Mouse (Mus musculus) midbrain, embryonic 10.5 days (tissue): ENCODE results near the gene Rhot1. TPM values are rescaled to one million over a fixed set of nuclear protein-coding genes. Genes with fewer than 3 reads are reported as not detected.

ENCODE experiments used
- DNase-seq: peaks from one replicate; pipeline ENCODE4 v3.0.0-alpha.2; 2017; ENCODE audit warnings: low spot score
- H3K27ac ChIP-seq: fragments of 300-500 bp; sonication (generic); replicated peaks from 2 replicates; pipeline ENCODE4 v1.5.1; 2016; ENCODE audit warnings: mild to moderate bottlenecking
- H3K27me3 ChIP-seq: fragments of 300-500 bp; sonication (generic); 2 replicates; pipeline ENCODE4 v1.6.1; 2016; ENCODE audit warnings: low read depth, mild to moderate bottlenecking; ENCODE audit not compliant: poor library complexity, severe bottlenecking
- H3K36me3 ChIP-seq: fragments of 300-500 bp; sonication (generic); 2 replicates; pipeline ENCODE4 v1.6.1; 2016; ENCODE audit warnings: mild to moderate bottlenecking, moderate library complexity
- H3K4me1 ChIP-seq: fragments of 300-500 bp; sonication (generic); 2 replicates; pipeline ENCODE4 v1.6.1; 2016
- H3K4me3 ChIP-seq: fragments of 300-500 bp; sonication (generic); 2 replicates; pipeline ENCODE4 v1.5.1; 2016; ENCODE audit warnings: mild to moderate bottlenecking, moderate library complexity
- H3K9me3 ChIP-seq: fragments of 300-500 bp; sonication (generic); replicated peaks from 2 replicates; pipeline ENCODE4 v1.6.1; 2016; ENCODE audit warnings: mild to moderate bottlenecking
- WGBS: fragments of 180-500 bp; shearing (Covaris S2); methylation state at CpG from one replicate; pipeline ENCODE4 v1.1.7; 2016; 5-methylcytosine and 5-hydroxymethylcytosine counted together
- polyA plus RNA-seq: library from polyadenylated mRNA; unstranded; fragments of >200 nt; fragmentation: Nextera tagmentation; extraction: Ambion mirVana; gene quantifications from 2 replicates; pipeline ENCODE4 v1.2.1, GENCODE M21; 2016

Gene Rhot1
- polyA plus RNA-seq, 1 experiment from 2014 or later, result 56.2 TPM

GRCm38 (mm10) chr11:80271096-80271495 is 62.3 kb downstream of the Rhot1 start:
- H3K9me3 ChIP-seq, result no peaks in the 10 kb centered on the region; the same call in 1 of the 2 replicates
- H3K4me3 ChIP-seq, result no peak overlapping the region
- peaks cover 26% of the 10 kb centered on the region for H3K36me3 ChIP-seq
- no peak for DNase-seq
- no peaks in the 10 kb centered on the region for H3K27me3 ChIP-seq
- H3K27ac ChIP-seq, result no peak overlapping the region
- 94% methylated on average over 5 of the region's 5 CpGs for WGBS
- no peaks in the 10 kb centered on the region for H3K4me1 ChIP-seq

GRCm38 (mm10) chr11:80275011-80275410 is 66.2 kb downstream of the Rhot1 start:
- H3K4me1 ChIP-seq, result no peaks in the 10 kb centered on the region; the same call in 1 of the 2 replicates
- H3K27ac ChIP-seq, result no peak overlapping the region
- no peak for DNase-seq
- WGBS, result 69% methylated on average over 3 of the region's 3 CpGs
- no peaks in the 10 kb centered on the region; the same call in 1 of the 2 replicates for H3K9me3 ChIP-seq
- H3K27me3 ChIP-seq, result no peaks in the 10 kb centered on the region
- H3K36me3 ChIP-seq, result no peaks in the 10 kb centered on the region
- H3K4me3 ChIP-seq, result no peak overlapping the region

- no peak overlapping the region for H3K4me3 ChIP-seq
- H3K27me3 ChIP-seq, result no peaks in the 10 kb centered on the region
- H3K4me1 ChIP-seq, result no peaks in the 10 kb centered on the region; the same call in 1 of the 2 replicates
- no peaks in the 10 kb centered on the region for H3K36me3 ChIP-seq
- no peak for DNase-seq
- H3K9me3 ChIP-seq, result no peaks in the 10 kb centered on the region; the same call in 1 of the 2 replicates
- no peak overlapping the region for H3K27ac ChIP-seq
- WGBS, result 86% methylated on average over 2 of the region's 2 CpGs
Observed at GRCm38 (mm10) chr11:80278054-80278453, 69.2 kb downstream of the Rhot1 start.

- H3K4me1 ChIP-seq, result no peaks in the 10 kb centered on the region; the same call in 1 of the 2 replicates
- H3K27ac ChIP-seq, result no peak overlapping the region
- DNase-seq, result no peak
- no peaks in the 10 kb centered on the region for H3K9me3 ChIP-seq
- WGBS, result 80% methylated on average over 3 of the region's 3 CpGs
- no peak overlapping the region for H3K4me3 ChIP-seq
- H3K36me3 ChIP-seq, result no peaks in the 10 kb centered on the region
- H3K27me3 ChIP-seq, result 0 out of 2 replicates have a peak, but pooled peaks cover 6% of the 10 kb centered on the region
Observed at GRCm38 (mm10) chr11:80283786-80284185, 75.0 kb downstream of the Rhot1 start.

- no peak for DNase-seq
- Histone ChIP-seq H3K4me1 (peaks cover 4% of the 10 kb centered on the region), H3K4me3 (no peak overlapping the region), H3K27me3 (0 out of 2 replicates have a peak, but pooled peaks cover 9% of the 10 kb centered on the region), H3K36me3 (no peaks in the 10 kb centered on the region), H3K27ac (no peak overlapping the region), H3K9me3 (no peaks in the 10 kb centered on the region)
- 58% methylated on average over 6 of the region's 6 CpGs for WGBS
Observed at GRCm38 (mm10) chr11:80284641-80285040, 75.8 kb downstream of the Rhot1 start.

- H3K4me3 ChIP-seq, result no peak overlapping the region
- no peaks in the 10 kb centered on the region for H3K36me3 ChIP-seq
- peaks cover 14% of the 10 kb centered on the region for H3K4me1 ChIP-seq
- 23% methylated on average over 5 of the region's 5 CpGs for WGBS
- H3K9me3 ChIP-seq, result peaks cover 4% of the 10 kb centered on the region; the same call in 1 of the 2 replicates
- H3K27ac ChIP-seq, result no peak overlapping the region
- peak; percentile 76 for DNase-seq
- H3K27me3 ChIP-seq, result peaks cover 14% of the 10 kb centered on the region; the same call in 1 of the 2 replicates
Observed at GRCm38 (mm10) chr11:80287150-80287549, 78.3 kb downstream of the Rhot1 start.

- peaks cover 25% of the 10 kb centered on the region for H3K27me3 ChIP-seq
- 3% methylated on average over 23 of the region's 23 CpGs for whole genome bisulfite sequencing
- peaks cover 21% of the 10 kb centered on the region for H3K4me1 ChIP-seq
- peak overlapping the region; percentile 79 for H3K27ac ChIP-seq
- H3K9me3 ChIP-seq, result peaks cover 4% of the 10 kb centered on the region; the same call in 1 of the 2 replicates
- DNase-seq, result peak; percentile 56
- peak overlapping the region; percentile 54 for H3K4me3 ChIP-seq
- H3K36me3 ChIP-seq, result no peaks in the 10 kb centered on the region
Observed at GRCm38 (mm10) chr11:80289701-80290445, 81.1 kb downstream of the Rhot1 start.

GRCm38 (mm10) chr11:80291004-80291403 is 82.2 kb downstream of the Rhot1 start:
- H3K27me3 ChIP-seq, result peaks cover 37% of the 10 kb centered on the region

GRCm38 (mm10) chr11:80292463-80292862 is 83.6 kb downstream of the Rhot1 start:
- no peak for DNase-seq
- peaks cover 32% of the 10 kb centered on the region for H3K4me1 ChIP-seq
- no peak overlapping the region for H3K4me3 ChIP-seq
- H3K36me3 ChIP-seq, result no peaks in the 10 kb centered on the region
- peak overlapping the region; percentile 75 for H3K27ac ChIP-seq
- H3K9me3 ChIP-seq, result peaks cover 4% of the 10 kb centered on the region; the same call in 1 of the 2 replicates
- H3K27me3 ChIP-seq, result peaks cover 51% of the 10 kb centered on the region
- WGBS, result 55% methylated on average over 7 of the region's 7 CpGs

More at GRCm38 (mm10) chr11:80291004-80291403, 82.2 kb downstream of the Rhot1 start:
- 85% methylated on average over 2 of the region's 2 CpGs for WGBS
- Histone ChIP-seq H3K9me3 (peaks cover 4% of the 10 kb centered on the region; the same call in 1 of the 2 replicates), H3K27ac (no peak overlapping the region), H3K36me3 (no peaks in the 10 kb centered on the region), H3K4me3 (no peak overlapping the region), H3K4me1 (peaks cover 32% of the 10 kb centered on the region)
- no peak for DNase-seq

- no peak overlapping the region for H3K4me3 ChIP-seq
- H3K27ac ChIP-seq, result no peak overlapping the region
- H3K36me3 ChIP-seq, result no peaks in the 10 kb centered on the region
- H3K4me1 ChIP-seq, result peaks cover 39% of the 10 kb centered on the region
- H3K9me3 ChIP-seq, result peaks cover 4% of the 10 kb centered on the region; the same call in 1 of the 2 replicates
- DNase-seq, result no peak
- peaks cover 67% of the 10 kb centered on the region for H3K27me3 ChIP-seq
- 17% methylated on average over 9 of the region's 9 CpGs for WGBS
Observed at GRCm38 (mm10) chr11:80295066-80295465, 86.2 kb downstream of the Rhot1 start.

- Histone ChIP-seq H3K4me1 (peaks cover 41% of the 10 kb centered on the region), H3K27ac (no peak overlapping the region), H3K9me3 (peaks cover 4% of the 10 kb centered on the region; the same call in 1 of the 2 replicates), H3K36me3 (no peaks in the 10 kb centered on the region), H3K4me3 (no peak overlapping the region), H3K27me3 (peaks cover 71% of the 10 kb centered on the region)
- no peak for DNase-seq
- WGBS, result 24% methylated on average over 14 of the region's 14 CpGs
Observed at GRCm38 (mm10) chr11:80295785-80296184, 87.0 kb downstream of the Rhot1 start.

- no peak for DNase-seq
- Histone ChIP-seq H3K36me3 (peaks cover 14% of the 10 kb centered on the region), H3K4me3 (peak overlapping the region; percentile 77), H3K27me3 (peaks cover 84% of the 10 kb centered on the region), H3K27ac (peak overlapping the region; percentile 93), H3K4me1 (peaks cover 61% of the 10 kb centered on the region), H3K9me3 (peaks cover 6% of the 10 kb centered on the region)
- WGBS, result 7% methylated on average over 12 of the region's 12 CpGs
Observed at GRCm38 (mm10) chr11:80299513-80300235, 90.9 kb downstream of the Rhot1 start.
